Mouse (Mus musculus): ENCODE data around the gene Gm21992.
A peak's percentile ranks its signal among the peaks of the same experiment; 100 is the strongest.
"Not testable (repeated sequence)": the region's sequence is repeated elsewhere in the genome, so short reads cannot be mapped to it uniquely, and the experiment has no call there.

Gene Gm21992

GRCm38 (mm10) chr19:4813015-4813414 is 1.6 kb upstream of the Gm21992 start:
- DNase-seq (ENCODE audit: low spot score in 2 of 2) = peak in 1 of 2 experiments; percentile 54

DNA sequence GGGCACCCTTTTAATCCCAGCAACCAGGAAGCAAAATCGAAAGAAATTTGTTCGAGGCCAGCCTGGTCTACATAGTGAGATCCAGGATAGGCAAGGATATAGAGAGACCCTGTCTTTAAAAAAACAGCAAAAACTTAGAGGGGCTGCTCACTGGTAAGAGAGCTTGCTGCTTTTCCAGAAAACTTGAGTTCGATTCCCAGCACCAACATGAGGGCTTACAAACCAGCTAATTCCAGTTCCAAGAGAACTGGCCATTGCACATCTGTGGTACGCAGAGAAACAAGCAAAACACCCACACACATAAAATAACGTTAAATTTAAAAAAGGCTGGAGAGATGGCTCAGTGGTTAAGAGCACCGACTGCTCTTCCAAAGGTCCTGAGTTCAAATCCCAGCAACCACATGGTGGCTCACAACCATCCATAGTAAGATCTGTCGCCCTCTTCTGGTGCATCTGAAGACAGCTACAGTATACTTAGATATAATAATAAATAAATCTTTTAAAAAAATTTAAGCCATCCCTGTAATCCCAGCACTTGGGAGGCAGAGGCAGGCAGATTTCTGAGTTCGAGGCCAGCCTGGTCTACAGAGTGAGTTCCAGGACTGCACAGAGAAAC is 1.0 kb upstream of the Gm21992 start:
- DNase-seq (ENCODE audit: low spot score in 2 of 2) = not testable (repeated sequence)

DNA sequence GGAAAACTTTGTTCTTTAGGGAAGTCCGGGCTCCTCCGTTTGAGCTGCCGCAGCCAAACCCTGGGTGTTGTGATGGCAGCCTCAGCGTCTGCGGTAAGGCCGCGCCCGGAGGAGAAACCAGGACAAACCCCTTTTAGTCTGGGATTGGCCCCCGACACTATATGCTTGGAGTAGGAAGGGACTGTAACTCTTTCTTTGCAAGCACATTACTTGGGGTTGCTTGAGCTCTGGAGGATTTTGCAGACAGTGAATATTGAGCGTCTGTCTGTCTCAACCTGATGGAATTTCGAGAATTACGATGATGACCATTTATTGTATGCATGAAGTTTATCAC is 464 bp upstream of the Gm21992 start:
- DNase-seq (ENCODE audit: low spot score in 2 of 2) = no peak

- no peak for DNase-seq (ENCODE audit: low spot score in 2 of 2)
Measured at GRCm38 (mm10) chr19:4810746-4811062, 708 bp downstream of the Gm21992 start.

DNA sequence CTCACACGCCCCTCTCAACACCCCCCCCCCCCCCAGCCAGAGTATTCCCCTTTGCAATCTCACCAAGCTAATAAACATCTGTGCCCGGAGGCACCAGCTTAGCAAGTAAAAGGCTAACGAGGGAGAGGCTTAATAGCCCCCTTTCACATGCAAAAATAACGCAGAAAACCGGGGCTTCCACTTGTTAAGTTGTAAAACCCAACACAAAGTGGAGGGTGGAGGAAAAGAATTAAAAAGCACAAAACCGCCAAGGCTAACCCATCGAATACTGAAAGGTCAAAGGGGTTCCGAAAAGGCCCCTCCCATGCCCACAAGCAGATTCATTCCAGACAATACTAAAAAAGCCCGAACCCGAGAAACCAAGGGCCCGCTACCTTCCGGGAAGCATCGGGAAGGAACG is 1.1 kb downstream of the Gm21992 start:
- no peak for DNase-seq (ENCODE audit: low spot score in 2 of 2)

GRCm38 (mm10) chr19:4803283-4803682 is 8.1 kb downstream of the Gm21992 start:
- DNase-seq (ENCODE audit: low spot score in 2 of 2) = no peak

GRCm38 (mm10) chr19:4802691-4803091 is 8.7 kb downstream of the Gm21992 start:
- DNase-seq (ENCODE audit: low spot score in 2 of 2) = no peak

DNA sequence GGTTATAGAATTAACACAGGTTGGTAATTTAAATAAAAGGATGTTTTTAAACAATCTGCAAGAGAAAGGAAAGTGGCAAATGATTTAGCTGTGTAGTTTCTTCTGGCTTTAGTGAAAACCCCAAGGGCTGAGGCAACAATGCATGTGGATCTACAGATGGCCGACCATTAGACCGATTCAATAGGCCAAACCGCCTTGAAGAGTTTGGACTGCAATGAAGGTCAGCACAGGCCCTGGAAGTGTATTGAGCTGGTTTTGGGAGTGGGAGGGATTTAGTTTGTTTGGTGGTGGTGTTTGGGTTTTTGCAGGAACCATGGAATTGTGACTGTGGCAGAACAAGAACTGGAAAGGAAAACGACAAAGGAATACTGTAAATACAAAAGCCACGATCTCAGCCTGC is 12.3 kb downstream of the Gm21992 start:
- DNase-seq (ENCODE audit: low spot score in 2 of 2) = no peak

GRCm38 (mm10) chr19:4797846-4798245 is 13.6 kb downstream of the Gm21992 start:
- DNase-seq (ENCODE audit: low spot score in 2 of 2) = no peak

DNA sequence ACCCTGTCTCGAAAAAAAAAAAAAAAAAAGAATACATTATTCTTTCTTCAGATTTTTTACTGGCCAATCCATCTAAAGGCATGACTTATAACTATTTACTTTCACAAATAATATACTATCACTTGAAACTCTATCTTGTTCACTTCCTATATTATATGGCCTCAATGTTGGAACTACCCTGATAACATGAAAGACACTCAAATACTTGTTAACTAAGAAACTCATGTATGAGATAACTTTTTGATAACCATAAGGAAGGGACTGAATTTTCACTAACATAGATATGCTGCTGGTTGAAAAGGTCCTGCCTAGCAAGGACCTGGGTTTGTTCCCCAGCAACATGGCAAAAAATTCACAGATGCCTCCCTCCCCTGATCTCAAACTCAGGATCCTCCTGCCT is 15.5 kb downstream of the Gm21992 start:
- DNase-seq (ENCODE audit: low spot score in 2 of 2) = no peak

- peak; percentile 99 for DNase-seq (ENCODE audit: low spot score in 2 of 2)
Measured at GRCm38 (mm10) chr19:4793831-4794422, 17.5 kb downstream of the Gm21992 start, which contains the start of gene Rbm4. Rbm4 (minus strand) TSS chr19:4793901.

DNA sequence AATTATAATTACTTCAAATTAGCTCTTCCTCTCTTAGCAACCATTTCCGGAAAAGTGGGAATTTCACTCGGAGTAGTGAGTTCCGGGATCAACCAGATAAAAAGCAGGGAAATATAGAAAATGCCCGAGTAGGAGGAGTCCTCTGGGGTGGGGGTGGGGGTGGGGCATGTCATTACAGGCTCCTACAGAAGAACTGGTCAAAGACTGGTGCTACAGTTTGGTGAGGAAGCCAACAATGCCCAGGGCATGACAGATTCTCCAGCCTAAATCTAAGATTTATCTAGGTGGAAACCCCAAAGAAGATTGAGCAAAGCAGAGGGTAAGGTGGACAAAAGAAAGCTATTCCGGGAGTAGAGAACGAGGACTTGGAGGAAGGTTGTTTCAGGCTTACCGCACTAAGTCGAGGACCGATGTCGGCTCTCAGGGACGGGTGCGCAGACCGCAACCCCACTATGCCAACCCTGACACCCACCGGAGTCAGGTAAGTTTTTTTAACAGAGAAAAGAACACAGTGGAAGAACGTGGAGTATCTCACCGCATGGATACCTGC is 18.1 kb downstream of the Gm21992 start:
- no peak for DNase-seq (ENCODE audit: low spot score in 2 of 2)

- no peak for DNase-seq (ENCODE audit: low spot score in 2 of 2)
Measured at GRCm38 (mm10) chr19:4786313-4786712, 25.1 kb downstream of the Gm21992 start.

GRCm38 (mm10) chr19:4785206-4785605 is 26.2 kb downstream of the Gm21992 start:
- no peak for DNase-seq (ENCODE audit: low spot score in 2 of 2)

DNA sequence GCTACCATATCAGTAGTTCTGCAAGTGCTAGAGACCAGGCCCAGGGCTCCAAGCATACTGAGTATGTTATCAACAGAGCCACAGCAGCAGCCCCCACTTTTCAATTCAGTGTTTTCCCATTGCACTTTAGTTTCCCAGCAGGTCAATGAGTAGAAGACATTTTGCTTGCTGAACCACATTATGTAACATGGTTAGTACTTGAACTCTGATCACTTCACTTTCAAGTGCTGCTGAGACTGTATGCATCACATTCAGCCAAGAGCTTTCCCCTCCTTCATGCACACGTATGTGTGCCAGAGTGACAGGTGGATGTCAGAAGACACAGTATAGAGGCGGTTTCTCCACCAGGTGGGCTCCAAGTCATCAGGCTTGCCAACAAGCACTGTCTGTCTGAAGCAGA is 28.5 kb downstream of the Gm21992 start:
- DNase-seq (ENCODE audit: low spot score in 2 of 2) = no peak

GRCm38 (mm10) chr19:4772785-4773184 is 38.6 kb downstream of the Gm21992 start:
- no peak for DNase-seq (ENCODE audit: low spot score in 2 of 2)

DNA sequence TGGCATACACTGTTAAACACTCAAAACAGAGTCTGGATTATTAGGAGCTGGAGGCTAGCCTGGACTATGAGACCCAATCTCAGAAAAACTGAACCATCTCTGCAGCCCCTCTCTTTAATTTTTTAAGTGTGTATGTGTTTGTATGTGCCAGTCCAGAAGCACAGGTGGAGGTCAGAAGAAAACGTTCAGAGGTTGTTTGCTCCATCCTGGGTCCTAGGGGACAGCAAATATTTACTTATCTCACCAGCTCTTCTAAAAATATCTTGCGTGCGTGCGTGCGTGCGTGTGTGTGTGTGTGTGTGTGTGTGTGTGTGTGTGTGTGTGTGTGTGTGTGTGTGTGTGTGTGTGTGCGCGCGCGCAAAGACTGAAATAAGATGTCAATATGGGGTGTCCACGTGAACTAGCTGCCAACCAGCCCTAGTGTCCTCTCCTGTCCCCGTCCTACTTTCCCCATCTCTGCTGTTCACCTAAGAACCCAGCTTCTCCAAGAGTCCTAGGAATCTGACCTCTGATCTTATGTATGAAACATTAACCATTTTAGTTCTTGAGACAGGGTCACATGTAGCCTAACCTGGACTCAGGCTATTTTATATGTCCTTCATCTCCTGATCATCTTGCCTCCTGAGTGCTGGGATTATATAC is 43.8 kb downstream of the Gm21992 start:
- peak in 1 of 2 experiments; percentile 13 for DNase-seq (ENCODE audit: low spot score in 2 of 2)

DNA sequence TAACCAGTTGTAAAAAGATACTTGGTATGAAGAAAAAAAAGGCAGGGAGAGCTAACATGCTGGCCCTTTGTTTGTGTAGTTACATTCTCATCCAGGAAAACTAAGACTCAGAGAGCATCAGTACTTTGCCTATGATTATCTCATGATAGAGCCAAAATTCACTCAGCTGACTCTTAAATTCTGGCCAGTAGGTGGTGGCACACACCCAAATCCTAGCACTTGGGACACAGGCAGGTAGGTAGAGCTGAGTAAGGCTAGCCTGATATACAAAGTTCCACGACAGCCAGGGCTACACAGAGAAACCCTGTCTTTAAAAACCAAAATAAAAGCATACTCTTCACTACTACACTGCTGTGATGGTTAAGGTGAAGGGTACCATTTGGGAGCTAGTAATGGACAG is 48.5 kb downstream of the Gm21992 start:
- no peak for DNase-seq (ENCODE audit: low spot score in 2 of 2)

- DNase-seq (ENCODE audit: low spot score in 2 of 2) = peak in 1 of 2 experiments; percentile 19
Measured at GRCm38 (mm10) chr19:4760544-4760943, 50.9 kb downstream of the Gm21992 start.

GRCm38 (mm10) chr19:4756921-4757320 is 54.5 kb downstream of the Gm21992 start:
- DNase-seq (ENCODE audit: low spot score in 2 of 2) = peak in 1 of 2 experiments; percentile 59

DNA sequence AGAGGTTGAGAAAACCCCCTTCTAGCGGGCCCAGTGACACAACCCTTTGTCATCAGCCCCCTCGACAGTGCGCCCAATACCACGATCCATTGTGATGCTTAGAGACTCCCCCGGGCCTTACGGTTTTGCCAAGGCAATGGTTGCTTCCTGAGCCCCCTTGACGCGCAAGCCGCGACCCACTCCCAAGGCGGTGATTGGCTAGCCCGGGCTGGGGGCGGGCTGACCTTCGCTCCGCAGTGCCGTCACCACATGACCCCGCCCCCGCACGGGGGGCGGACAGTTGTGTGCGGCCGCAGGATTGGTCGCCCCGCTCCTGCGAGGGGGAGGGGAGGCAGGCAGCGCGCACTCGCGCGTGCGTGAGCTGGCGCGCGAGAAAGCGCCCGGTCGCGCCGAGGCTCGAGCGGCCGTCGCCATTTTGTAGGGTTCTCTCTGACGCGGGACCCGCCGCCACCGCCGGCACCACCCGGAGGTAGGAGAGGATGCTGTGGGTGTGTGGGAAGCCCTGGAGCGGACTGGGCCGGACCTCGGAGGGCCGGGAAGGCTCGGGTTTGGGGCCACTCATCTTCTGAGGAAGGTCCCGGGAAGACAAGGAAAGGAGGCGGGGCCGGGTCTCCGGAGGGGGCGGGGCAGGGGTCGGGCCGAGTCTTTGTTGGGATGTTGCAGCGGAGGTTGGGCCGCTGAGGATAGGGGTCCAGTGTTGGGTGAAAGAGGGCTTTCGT is 55.1 kb downstream of the Gm21992 start, which contains the start of gene Rbm4b:
TSS of gene Rbm4b (plus strand) at position 305 of the 719 bp plus-strand sequence.
- DNase-seq (ENCODE audit: low spot score in 2 of 2) = peak; percentile 99

GRCm38 (mm10) chr19:4755565-4756192 is 55.7 kb downstream of the Gm21992 start:
- DNase-seq (ENCODE audit: low spot score in 2 of 2) = peak; percentile 92

Data from right cerebral cortex, postnatal 10 days (tissue).